In genomic region chr7:98171141-98172073, GRCm38 (mm10) we compare ENCODE assay signal across 8 mouse cellular contexts. TPM values are rescaled to one million over a fixed set of nuclear protein-coding genes. Genes with fewer than 3 reads are reported as not detected.
DNase-seq lines count a peak whose midpoint lies in the region; ATAC-seq lines count a peak whose summit lies in the region.

No protein-coding gene starts in this region.

- no peak overlapping the region for H3K4me3 ChIP-seq in forebrain, embryonic 15.5 days
- H3K4me3 ChIP-seq in forebrain, embryonic 16.5 days (replicated peaks; ENCODE audit: low read length) = no peak overlapping the region
- H3K4me3 ChIP-seq in hindbrain, embryonic 16.5 days (ENCODE audit: low read length) = no peak overlapping the region

- peak; percentile 93 for DNase-seq in Muller cell, postnatal 12 days (ENCODE audit: inconsistent ontology term)
- peak; percentile 75 for DNase-seq in gastrocnemius, postnatal 14 days
- DNase-seq in lung, postnatal 14 days = peak; percentile 40
- DNase-seq in cerebellum, postnatal 4 days (ENCODE audit: low spot score in 2 of 2) = no peak

- 0 out of 2 replicates have a peak, but pooled peaks have one; percentile 41 for ATAC-seq in forebrain, embryonic 15.5 days (replicated peaks)
- no peak for ATAC-seq in forebrain, embryonic 16.5 days
- ATAC-seq in hindbrain, embryonic 16.5 days = 0 out of 2 replicates have a peak, but pooled peaks have one; percentile 22
- ATAC-seq in CD4-positive, CD25-positive, alpha-beta regulatory T cell, adult 4 months = no peak

- H3K9me3 ChIP-seq in forebrain, embryonic 15.5 days = no peaks in the 10 kb centered on the region
- no peaks in the 10 kb centered on the region for H3K9me3 ChIP-seq in forebrain, embryonic 16.5 days (ENCODE audit: control insufficient read depth, low read length)
- no peaks in the 10 kb centered on the region for H3K9me3 ChIP-seq in hindbrain, embryonic 16.5 days (ENCODE audit: control insufficient read depth, low read length)

- H3K36me3 ChIP-seq in forebrain, embryonic 15.5 days = no peaks in the 10 kb centered on the region
- no peaks in the 10 kb centered on the region for H3K36me3 ChIP-seq in forebrain, embryonic 16.5 days (ENCODE audit: control insufficient read depth, insufficient read depth)
- H3K36me3 ChIP-seq in hindbrain, embryonic 16.5 days (ENCODE audit: control insufficient read depth, insufficient read depth, low read length) = no peaks in the 10 kb centered on the region

- 71% methylated on average over 6 of the region's 6 CpGs for WGBS in forebrain, embryonic 15.5 days
- 65% methylated on average over 6 of the region's 6 CpGs for WGBS in forebrain, embryonic 16.5 days
- 65% methylated on average over 6 of the region's 6 CpGs for WGBS in hindbrain, embryonic 16.5 days

- H3K27me3 ChIP-seq in forebrain, embryonic 15.5 days = no peaks in the 10 kb centered on the region
- no peaks in the 10 kb centered on the region for H3K27me3 ChIP-seq in forebrain, embryonic 16.5 days (replicated peaks; ENCODE audit: control insufficient read depth, insufficient read depth, low read length)
- no peaks in the 10 kb centered on the region for H3K27me3 ChIP-seq in hindbrain, embryonic 16.5 days (replicated peaks; ENCODE audit: control insufficient read depth, insufficient read depth, low read length)

- peaks cover 4% of the 10 kb centered on the region; the same call in 1 of the 2 replicates for H3K4me1 ChIP-seq in forebrain, embryonic 15.5 days
- H3K4me1 ChIP-seq in forebrain, embryonic 16.5 days (replicated peaks; ENCODE audit: control insufficient read depth, insufficient read depth, low read length) = peaks cover 1% of the 10 kb centered on the region; the same call in 1 of the 2 replicates
- H3K4me1 ChIP-seq in hindbrain, embryonic 16.5 days (ENCODE audit: control insufficient read depth, insufficient read depth, low read depth, low read length) = peaks cover 4% of the 10 kb centered on the region

- H3K9ac ChIP-seq in forebrain, embryonic 15.5 days (replicated peaks) = no peak overlapping the region
- H3K9ac ChIP-seq in forebrain, embryonic 16.5 days (replicated peaks; ENCODE audit: low read depth, low read length) = no peak overlapping the region
- H3K9ac ChIP-seq in hindbrain, embryonic 16.5 days (ENCODE audit: low read depth, low read length) = peak overlapping the region; percentile 36; the same call in 1 of the 2 replicates

- H3K27ac ChIP-seq in forebrain, embryonic 15.5 days (replicated peaks) = no peak overlapping the region
- no peak overlapping the region for H3K27ac ChIP-seq in forebrain, embryonic 16.5 days (ENCODE audit: low read length)
- H3K27ac ChIP-seq in hindbrain, embryonic 16.5 days (ENCODE audit: low read depth, low read length) = no peak overlapping the region

- intact Hi-C loops in gastrocnemius, postnatal 14 days (cut with DNase I; ENCODE audit: low total_unique reads) = no loop called here

- no peak overlapping the region for H3K4me2 ChIP-seq in forebrain, embryonic 15.5 days (replicated peaks)
- H3K4me2 ChIP-seq in forebrain, embryonic 16.5 days (ENCODE audit: low read length) = no peak overlapping the region
- no peak overlapping the region for H3K4me2 ChIP-seq in hindbrain, embryonic 16.5 days (ENCODE audit: low read length)

RNA-seq across cellular contexts. Expression of gene Capn5, which starts 6.7 kb away (rescaled TPM):
- polyA plus RNA-seq in forebrain, embryonic 15.5 days (2015; fragmentation: Nextera tagmentation; extraction: Ambion mirVana) = 15.5 and 15.9 TPM in 2 replicates
- polyA plus RNA-seq in forebrain, embryonic 16.5 days (2015; fragmentation: Nextera tagmentation; extraction: Ambion mirVana) = 17.5 and 18.7 TPM in 2 replicates
- total RNA-seq in gastrocnemius, postnatal 14 days (2021) = 1 to 10 TPM; 4.2 to 4.5 TPM
- 27.3 and 31.4 TPM in 2 replicates for polyA plus RNA-seq in hindbrain, embryonic 16.5 days (2015; fragmentation: Nextera tagmentation; extraction: Ambion mirVana)
- 1 to 10 TPM in 1 of 2 experiments, under 1 TPM in 1; 0.90 to 1.5 TPM for polyA plus RNA-seq in CD4-positive, CD25-positive, alpha-beta regulatory T cell, adult 4 months (2017; shearing (Covaris generic))

RNA-seq across cellular contexts. Expression of gene Omp, which starts 26.1 kb away (rescaled TPM):
- 0.46 and 0.47 TPM in 2 replicates for polyA plus RNA-seq in forebrain, embryonic 15.5 days (2015; fragmentation: Nextera tagmentation; extraction: Ambion mirVana)
- 0.66 and 0.84 TPM in 2 replicates for polyA plus RNA-seq in forebrain, embryonic 16.5 days (2015; fragmentation: Nextera tagmentation; extraction: Ambion mirVana)
- total RNA-seq in gastrocnemius, postnatal 14 days (2021) = under 1 TPM in 1 of 2 experiments, not detected in 1; 0.13 TPM
- polyA plus RNA-seq in hindbrain, embryonic 16.5 days (2015; fragmentation: Nextera tagmentation; extraction: Ambion mirVana) = 0.34 and 0.37 TPM in 2 replicates
- polyA plus RNA-seq in CD4-positive, CD25-positive, alpha-beta regulatory T cell, adult 4 months (2017; shearing (Covaris generic)) = not detected

RNA-seq across cellular contexts. Expression of gene B3gnt6, which starts 27.9 kb away (rescaled TPM):
- 0.15 and 0.42 TPM in 2 replicates for polyA plus RNA-seq in forebrain, embryonic 15.5 days (2015; fragmentation: Nextera tagmentation; extraction: Ambion mirVana)
- polyA plus RNA-seq in forebrain, embryonic 16.5 days (2015; fragmentation: Nextera tagmentation; extraction: Ambion mirVana) = 0.30 and 0.36 TPM in 2 replicates
- not detected for total RNA-seq in gastrocnemius, postnatal 14 days (2021)
- polyA plus RNA-seq in hindbrain, embryonic 16.5 days (2015; fragmentation: Nextera tagmentation; extraction: Ambion mirVana) = 0.55 and 0.78 TPM in 2 replicates
- not detected for polyA plus RNA-seq in CD4-positive, CD25-positive, alpha-beta regulatory T cell, adult 4 months (2017; shearing (Covaris generic))

RNA-seq across cellular contexts. Expression of gene Myo7a, which starts 52.1 kb away (rescaled TPM):
- 15.8 and 15.9 TPM in 2 replicates for polyA plus RNA-seq in forebrain, embryonic 15.5 days (2015; fragmentation: Nextera tagmentation; extraction: Ambion mirVana)
- 17.9 and 18.1 TPM in 2 replicates for polyA plus RNA-seq in forebrain, embryonic 16.5 days (2015; fragmentation: Nextera tagmentation; extraction: Ambion mirVana)
- 1 to 10 TPM; 4.6 to 5.4 TPM for total RNA-seq in gastrocnemius, postnatal 14 days (2021)
- polyA plus RNA-seq in hindbrain, embryonic 16.5 days (2015; fragmentation: Nextera tagmentation; extraction: Ambion mirVana) = 13.9 and 22.8 TPM in 2 replicates
- 1 to 10 TPM; 1.0 to 3.1 TPM for polyA plus RNA-seq in CD4-positive, CD25-positive, alpha-beta regulatory T cell, adult 4 months (2017; shearing (Covaris generic))

Comparison
In these comparisons a context has a peak if more than half of its experiments do, and no peak if none do; other contexts are left out.
1. ATAC-seq: peak in forebrain, embryonic 15.5 days (single experiment) and hindbrain, embryonic 16.5 days (single experiment); none in forebrain, embryonic 16.5 days (single experiment) and CD4-positive, CD25-positive, alpha-beta regulatory T cell, adult 4 months (single experiment).
2. DNase-seq: peak in Muller cell, postnatal 12 days (single experiment), gastrocnemius, postnatal 14 days (single experiment) and lung, postnatal 14 days (single experiment); none in cerebellum, postnatal 4 days (0 of 2).